Mouse (Mus musculus): ENCODE results near the gene Nfix. TPM values are rescaled to one million over a fixed set of nuclear protein-coding genes. Genes with fewer than 3 reads are reported as not detected.

Gene Nfix
- polyA plus RNA-seq, 1 experiment from 2014 or later = 0.87 TPM

DNA sequence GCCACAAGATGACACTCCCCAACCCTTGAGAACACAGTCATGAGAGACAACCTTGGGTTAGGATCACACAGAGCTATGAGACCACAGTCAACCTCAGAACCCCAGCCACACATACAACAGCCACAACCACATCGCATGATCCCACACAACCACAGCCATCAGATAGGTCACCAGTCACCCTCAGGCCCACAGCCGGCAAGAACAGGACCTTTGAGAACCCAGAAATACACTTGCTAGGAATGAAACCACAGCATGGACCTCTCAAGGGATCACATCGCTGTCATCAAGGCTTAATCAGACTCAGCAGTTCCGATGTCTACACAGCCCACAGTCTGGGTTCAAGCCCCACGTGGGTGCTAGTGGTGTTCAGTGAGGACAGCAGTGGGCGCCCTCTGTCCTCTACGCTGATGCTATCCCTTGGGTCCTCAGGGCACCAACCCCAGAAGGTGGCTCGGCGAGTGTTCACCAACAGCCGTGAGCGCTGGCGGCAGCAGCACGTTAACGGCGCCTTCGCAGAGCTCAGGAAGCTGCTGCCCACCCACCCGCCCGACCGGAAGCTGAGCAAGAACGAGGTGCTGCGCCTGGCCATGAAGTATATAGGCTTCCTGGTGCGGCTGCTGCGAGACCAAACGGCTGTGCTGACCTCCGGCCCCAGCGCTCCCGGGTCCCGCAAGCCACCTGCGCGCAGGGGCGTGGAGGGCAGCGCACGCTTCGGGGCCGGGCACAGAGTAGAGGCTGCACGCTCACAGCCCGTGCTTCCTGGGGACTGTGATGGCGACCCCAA is 96.5 kb downstream of the Nfix start:
- 7% methylated on average over 38 of the region's 38 CpGs for WGBS

DNA sequence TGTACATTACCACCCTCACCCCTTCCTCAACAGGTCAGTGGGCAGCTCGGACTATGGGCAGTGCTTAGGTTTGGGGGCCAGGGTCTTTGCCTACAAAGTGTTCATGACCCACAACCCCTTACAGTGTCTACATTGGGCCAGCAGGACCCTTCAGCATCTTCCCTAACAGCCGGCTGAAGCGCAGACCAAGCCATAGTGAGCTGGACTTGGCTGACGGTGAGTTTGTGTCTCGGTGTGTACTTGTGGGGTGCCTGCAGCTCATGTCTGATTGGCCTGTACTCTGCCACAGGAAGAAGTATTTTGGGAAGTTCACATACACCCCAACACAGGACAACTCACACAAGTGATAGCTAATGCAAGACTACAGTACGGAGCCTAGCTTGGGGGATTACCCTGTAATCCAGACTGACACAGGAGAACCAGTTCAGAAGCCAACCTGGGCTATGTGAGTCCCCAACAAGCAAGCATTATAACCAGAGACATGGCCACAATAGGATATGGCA is 97.1 kb downstream of the Nfix start:
- Histone ChIP-seq H3K4me3 (peak overlapping the region; percentile 53), H3K9me3 (no peaks in the 10 kb centered on the region), H3K36me3 (peaks cover 18% of the 10 kb centered on the region), H3K27ac (peak overlapping the region; percentile 84), H3K4me1 (peaks cover 75% of the 10 kb centered on the region), H3K27me3 (ENCODE audit: insufficient read depth, poor library complexity, severe bottlenecking) (peaks cover 66% of the 10 kb centered on the region)
- no peak for DNase-seq (ENCODE audit: low spot score)
- 76% methylated on average over 6 of the region's 6 CpGs for WGBS

More for the DNA sequence above, 96.5 kb downstream of the Nfix start:
- peaks cover 73% of the 10 kb centered on the region for H3K27me3 ChIP-seq (ENCODE audit: insufficient read depth, poor library complexity, severe bottlenecking)
- H3K4me3 ChIP-seq = peak overlapping the region; percentile 53
- peak; percentile 83 for DNase-seq (ENCODE audit: low spot score)
- peaks cover 11% of the 10 kb centered on the region for H3K36me3 ChIP-seq
- H3K4me1 ChIP-seq = peaks cover 75% of the 10 kb centered on the region
- peak overlapping the region; percentile 84 for H3K27ac ChIP-seq
- H3K9me3 ChIP-seq = no peaks in the 10 kb centered on the region

DNA sequence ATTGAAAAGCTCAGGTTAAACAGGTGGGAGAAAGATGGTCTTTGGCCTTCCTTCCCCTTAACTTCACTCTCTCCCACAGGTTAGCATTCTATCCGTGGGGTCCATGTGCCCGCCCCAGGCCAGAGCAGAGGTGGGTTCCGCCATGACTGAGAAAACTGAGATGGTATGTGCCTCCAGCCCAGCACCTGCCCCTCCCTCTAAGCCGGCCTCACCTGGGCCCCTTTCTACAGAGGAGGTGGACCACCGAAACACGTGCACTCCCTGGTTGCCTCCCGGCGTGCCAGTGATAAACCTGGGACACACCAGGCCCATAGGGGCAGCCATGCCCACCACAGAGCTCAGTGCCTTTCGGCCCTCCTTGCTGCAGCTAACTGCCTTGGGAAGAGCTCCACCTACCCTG is 97.6 kb downstream of the Nfix start:
- Histone ChIP-seq H3K36me3 (peaks cover 22% of the 10 kb centered on the region), H3K4me3 (peak overlapping the region; percentile 53), H3K27me3 (ENCODE audit: insufficient read depth, poor library complexity, severe bottlenecking) (peaks cover 62% of the 10 kb centered on the region), H3K27ac (peak overlapping the region; percentile 84), H3K9me3 (no peaks in the 10 kb centered on the region), H3K4me1 (peaks cover 72% of the 10 kb centered on the region)
- 60% methylated on average over 9 of the region's 9 CpGs for WGBS
- no peak for DNase-seq (ENCODE audit: low spot score)

DNA sequence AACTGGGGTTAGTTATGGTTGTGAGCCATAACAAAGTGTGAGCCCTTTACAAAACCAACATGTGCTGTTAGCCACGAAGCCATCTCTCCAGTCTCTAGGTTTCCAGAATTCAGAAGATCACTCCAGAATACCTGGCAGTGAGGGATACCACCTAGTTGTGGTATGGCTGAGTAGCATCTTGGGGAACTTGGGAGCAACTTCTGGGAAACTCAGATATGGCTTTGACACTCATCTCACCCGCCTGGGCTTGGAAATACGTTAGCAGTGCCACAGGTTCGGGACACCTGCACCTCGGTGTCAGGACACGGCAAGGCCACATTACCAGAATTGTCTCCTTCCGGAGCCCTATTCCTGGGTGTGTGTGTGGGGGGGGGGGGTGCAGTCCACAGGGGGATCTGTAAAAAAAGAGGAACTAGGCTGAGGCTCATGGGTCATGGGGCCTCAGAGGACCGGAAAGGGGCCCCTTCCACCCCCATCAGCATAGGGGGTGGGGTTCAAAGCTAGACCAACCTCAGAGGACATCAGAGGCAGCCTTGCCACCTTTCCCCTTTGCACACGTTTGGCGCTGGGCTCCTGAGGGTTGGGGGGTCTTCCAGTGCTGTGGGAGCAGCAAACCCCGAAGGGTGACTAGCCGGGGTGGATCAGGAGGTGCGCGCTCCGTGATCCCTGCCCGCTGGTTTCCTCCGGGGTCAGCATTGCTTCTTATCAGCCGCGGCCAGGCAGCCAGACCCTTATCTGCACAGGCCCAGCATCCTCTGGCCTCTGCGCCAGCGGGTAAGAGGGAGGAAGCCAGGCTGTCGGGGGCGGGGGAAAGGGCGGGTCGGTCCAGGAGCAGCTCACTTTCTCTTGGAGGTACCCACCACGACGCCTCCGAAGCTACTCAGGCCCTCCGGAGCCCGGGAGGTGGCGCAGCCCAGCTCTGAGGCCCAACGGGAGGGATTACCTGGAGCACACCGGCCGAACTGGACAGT is 98.9 kb downstream of the Nfix start, which contains the start of gene Lyl1:
Gene Lyl1 (plus strand): TSS at position 517 of the 971 bp plus-strand sequence.
- Histone ChIP-seq H3K4me3 (peak within 1 kb of the TSS; percentile 53), H3K36me3 (peaks cover 36% of the 10 kb centered on the region), H3K9me3 (no peaks in the 10 kb centered on the region), H3K4me1 (peaks cover 60% of the 10 kb centered on the region), H3K27ac (peak within 1 kb of the TSS; percentile 84), H3K27me3 (ENCODE audit: insufficient read depth, poor library complexity, severe bottlenecking) (peaks cover 49% of the 10 kb centered on the region)
- WGBS = 5% methylated on average over 34 of the region's 34 CpGs
- peak; percentile 97 for DNase-seq (ENCODE audit: low spot score)

DNA sequence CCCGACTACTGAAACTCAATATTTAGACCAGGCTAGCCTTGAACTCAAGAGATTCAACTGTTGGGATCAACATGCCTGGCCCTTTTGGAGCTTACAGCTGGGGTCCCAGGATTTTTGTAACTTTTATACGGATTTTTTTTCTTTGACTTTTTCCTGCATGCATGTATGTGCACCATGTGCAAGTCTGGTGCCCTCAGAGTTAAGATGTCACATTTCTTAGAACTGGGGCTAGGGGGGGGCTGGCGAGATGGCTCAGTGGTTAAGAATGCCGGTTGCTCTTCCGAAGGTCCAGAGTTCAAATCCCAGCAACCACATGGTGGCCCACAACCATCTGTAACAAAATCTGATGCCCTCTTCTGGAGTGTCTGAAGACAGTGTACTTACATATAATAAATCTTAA is 99.6 kb downstream of the Nfix start:
- Histone ChIP-seq H3K4me1 (peaks cover 58% of the 10 kb centered on the region), H3K27me3 (ENCODE audit: insufficient read depth, poor library complexity, severe bottlenecking) (peaks cover 46% of the 10 kb centered on the region), H3K36me3 (peaks cover 42% of the 10 kb centered on the region), H3K4me3 (no peak overlapping the region), H3K27ac (peak overlapping the region; percentile 84), H3K9me3 (no peaks in the 10 kb centered on the region)
- DNase-seq (ENCODE audit: low spot score) = no peak
- WGBS = 76% methylated on average over 5 of the region's 5 CpGs

DNA sequence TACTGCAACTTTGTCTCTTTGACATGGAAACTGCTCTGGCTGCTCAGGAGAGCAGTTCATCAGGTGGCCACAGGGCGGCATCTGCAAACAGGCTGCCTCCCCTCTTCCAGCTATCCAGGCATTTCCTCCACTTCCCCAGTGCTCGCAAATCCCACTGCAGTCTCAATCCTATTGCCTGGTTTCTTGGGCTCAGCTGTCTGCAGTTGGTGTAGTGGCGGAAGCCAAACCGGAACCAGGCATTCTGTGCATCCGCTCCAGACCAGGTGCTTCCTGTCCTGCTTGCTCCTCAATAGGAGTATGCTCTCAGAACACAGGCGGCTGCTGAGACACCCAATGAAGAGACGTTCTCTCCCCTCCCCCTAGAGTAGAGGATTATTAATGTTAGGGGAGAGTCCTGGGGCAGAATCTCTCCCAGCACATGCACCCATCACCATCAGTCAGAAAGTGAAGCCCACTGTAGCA is 100.3 kb downstream of the Nfix start:
- Histone ChIP-seq H3K4me1 (peaks cover 51% of the 10 kb centered on the region), H3K27me3 (ENCODE audit: insufficient read depth, poor library complexity, severe bottlenecking) (peaks cover 40% of the 10 kb centered on the region), H3K4me3 (0 out of 2 replicates have a peak overlapping the region, but pooled peaks have one; percentile 9), H3K36me3 (peaks cover 48% of the 10 kb centered on the region), H3K9me3 (no peaks in the 10 kb centered on the region), H3K27ac (peak overlapping the region; percentile 84; the same call in 1 of the 2 replicates)
- WGBS = 49% methylated on average over 7 of the region's 7 CpGs
- DNase-seq (ENCODE audit: low spot score) = peak; percentile 90

DNA sequence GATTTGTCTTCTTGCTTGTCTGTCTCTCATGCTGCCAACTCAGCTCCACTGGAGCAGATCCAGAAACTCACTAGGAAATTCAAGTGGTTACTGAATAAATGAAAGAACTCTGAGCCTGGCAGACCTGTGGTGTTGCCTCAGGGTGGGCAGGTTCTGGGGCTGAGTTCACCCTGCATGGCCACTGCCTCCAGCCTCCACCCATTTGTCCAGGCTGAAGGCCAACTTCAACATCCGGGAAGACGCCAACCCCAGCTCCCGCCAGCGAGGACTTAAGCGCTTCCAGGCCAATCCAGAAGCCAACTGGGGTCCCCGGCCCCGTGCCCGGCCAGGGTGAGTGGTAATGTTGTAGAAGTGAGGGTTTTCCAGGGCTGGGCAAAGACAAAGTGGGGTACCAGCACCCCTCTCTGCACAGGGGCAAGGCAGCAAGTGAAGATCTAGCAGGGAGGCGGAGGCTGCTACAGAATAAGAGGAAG is 101.2 kb downstream of the Nfix start:
- DNase-seq (ENCODE audit: low spot score) = no peak
- Histone ChIP-seq H3K27me3 (ENCODE audit: insufficient read depth, poor library complexity, severe bottlenecking) (peaks cover 31% of the 10 kb centered on the region), H3K36me3 (peaks cover 57% of the 10 kb centered on the region), H3K27ac (peak overlapping the region; percentile 84; the same call in 1 of the 2 replicates), H3K4me1 (peaks cover 43% of the 10 kb centered on the region), H3K4me3 (no peak overlapping the region), H3K9me3 (no peaks in the 10 kb centered on the region)
- WGBS = 87% methylated on average over 9 of the region's 9 CpGs

DNA sequence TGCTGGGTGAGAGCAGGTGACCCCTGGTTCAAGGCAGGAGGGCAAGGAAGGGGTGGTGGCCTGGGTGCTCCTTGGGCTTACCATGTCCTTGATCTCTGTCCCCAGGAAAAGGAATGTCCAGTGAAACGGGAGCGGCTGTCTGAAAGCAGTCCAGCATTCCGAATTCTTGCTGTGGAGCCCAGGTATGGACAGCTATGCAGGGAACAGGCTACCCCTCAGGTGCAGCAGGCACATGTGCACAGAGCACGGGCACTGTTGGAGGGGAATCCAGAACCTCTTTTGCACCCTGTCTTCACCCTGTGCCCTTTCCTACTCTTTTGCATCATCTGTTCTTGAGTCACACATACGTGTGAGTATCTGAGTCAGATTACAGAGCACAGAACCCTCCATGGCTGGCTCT is 101.9 kb downstream of the Nfix start:
- H3K36me3 ChIP-seq = peaks cover 64% of the 10 kb centered on the region
- 86% methylated on average over 5 of the region's 5 CpGs for WGBS
- H3K4me1 ChIP-seq = peaks cover 38% of the 10 kb centered on the region
- DNase-seq (ENCODE audit: low spot score) = no peak
- no peaks in the 10 kb centered on the region for H3K9me3 ChIP-seq
- H3K4me3 ChIP-seq = no peak overlapping the region
- H3K27ac ChIP-seq = no peak overlapping the region
- peaks cover 24% of the 10 kb centered on the region for H3K27me3 ChIP-seq (ENCODE audit: insufficient read depth, poor library complexity, severe bottlenecking)

DNA sequence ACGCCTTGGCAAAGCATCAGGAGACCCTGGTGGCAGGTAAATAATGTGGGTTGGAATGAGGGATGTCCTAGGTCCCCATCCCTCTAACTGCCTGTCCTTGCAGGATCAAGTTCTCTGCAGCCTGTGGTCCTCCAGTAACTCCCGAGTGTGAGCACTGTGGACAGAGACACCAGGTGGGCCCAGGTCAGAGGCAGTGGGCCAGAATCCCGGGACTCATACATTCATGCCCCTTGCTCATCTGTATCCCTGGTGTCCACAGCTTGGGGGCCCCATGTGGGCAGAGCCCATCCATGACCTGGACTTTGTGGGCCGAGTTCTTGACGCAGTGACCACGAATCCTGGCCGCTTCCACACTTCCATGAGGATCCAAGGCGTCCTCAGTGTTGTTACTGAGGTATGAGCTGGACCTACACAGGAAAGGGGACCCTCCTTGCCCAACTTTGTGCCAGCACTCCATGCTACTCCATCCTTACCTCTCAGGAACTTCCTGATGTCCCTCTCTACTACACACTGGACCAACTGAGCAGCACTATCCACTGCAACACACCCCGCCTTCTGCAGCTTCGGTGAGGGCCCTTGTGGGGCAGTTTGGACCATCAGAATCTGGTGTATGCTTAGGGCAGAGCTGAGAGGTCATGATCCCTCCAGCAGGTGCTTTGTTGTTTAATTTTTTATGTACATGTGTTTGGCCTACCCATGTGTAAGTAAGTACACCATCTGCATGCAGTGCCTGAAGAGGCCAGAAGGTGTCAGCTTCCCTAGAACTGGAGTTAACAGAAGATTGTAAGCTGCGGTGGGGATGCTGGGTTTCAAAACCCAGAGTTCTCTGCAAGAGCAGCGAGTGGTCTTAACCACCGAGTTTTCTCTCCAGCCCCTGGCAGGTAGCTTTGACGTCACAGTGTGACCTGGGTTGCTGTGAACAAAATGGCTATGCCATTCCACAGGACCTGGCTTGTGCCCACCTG is 102.7 kb downstream of the Nfix start:
- DNase-seq (ENCODE audit: low spot score) = no peak
- H3K27ac ChIP-seq = no peak overlapping the region
- H3K4me3 ChIP-seq = no peak overlapping the region
- H3K9me3 ChIP-seq = no peaks in the 10 kb centered on the region
- H3K36me3 ChIP-seq = peaks cover 71% of the 10 kb centered on the region
- H3K27me3 ChIP-seq (ENCODE audit: insufficient read depth, poor library complexity, severe bottlenecking) = peaks cover 16% of the 10 kb centered on the region
- WGBS = 90% methylated on average over 14 of the region's 14 CpGs
- H3K4me1 ChIP-seq = peaks cover 33% of the 10 kb centered on the region

DNA sequence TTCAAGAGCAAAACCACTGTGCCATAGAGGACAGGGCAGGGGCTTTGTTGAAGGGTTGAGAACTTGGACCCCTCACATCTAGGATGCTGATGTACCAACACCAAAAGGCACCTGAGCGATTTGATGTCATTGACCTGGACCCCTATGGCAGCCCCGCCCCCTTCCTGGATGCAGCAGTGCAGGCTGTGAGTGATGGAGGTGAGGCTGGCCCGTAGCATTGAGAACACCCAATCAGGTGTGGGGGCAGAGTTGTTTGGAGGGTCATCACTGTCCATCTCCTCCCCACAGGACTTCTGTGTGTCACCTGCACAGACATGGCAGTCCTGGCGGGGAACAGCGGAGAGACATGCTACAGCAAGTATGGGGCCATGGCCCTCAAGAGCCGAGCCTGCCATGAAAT is 105.0 kb downstream of the Nfix start:
- Histone ChIP-seq H3K27me3 (ENCODE audit: insufficient read depth, poor library complexity, severe bottlenecking) (no peaks in the 10 kb centered on the region), H3K9me3 (no peaks in the 10 kb centered on the region), H3K27ac (no peak overlapping the region), H3K36me3 (peaks cover 88% of the 10 kb centered on the region), H3K4me1 (peaks cover 18% of the 10 kb centered on the region), H3K4me3 (no peak overlapping the region)
- DNase-seq (ENCODE audit: low spot score) = no peak
- 91% methylated on average over 6 of the region's 6 CpGs for WGBS

DNA sequence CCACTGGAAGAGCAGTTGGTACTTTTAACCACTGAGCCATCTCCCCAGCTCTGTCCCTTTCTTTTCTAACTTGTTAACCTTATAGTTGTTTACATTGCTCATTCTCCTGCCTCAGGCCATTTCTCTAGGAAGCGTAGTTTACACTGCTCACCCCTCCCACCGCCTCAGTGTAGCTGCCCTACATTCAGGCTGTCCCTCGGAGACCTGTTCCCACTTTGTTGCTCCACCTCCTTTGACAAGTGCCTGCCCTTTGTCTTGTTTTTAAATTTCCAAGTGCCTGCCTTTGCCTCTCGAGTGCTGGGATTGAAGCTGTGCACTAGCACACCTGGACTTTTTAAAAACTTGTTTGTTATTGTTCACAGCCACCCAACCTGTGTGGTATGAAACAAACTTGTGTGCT is 106.8 kb downstream of the Nfix start:
- Histone ChIP-seq H3K4me1 (peaks cover 21% of the 10 kb centered on the region), H3K36me3 (peaks cover 73% of the 10 kb centered on the region), H3K27me3 (ENCODE audit: insufficient read depth, poor library complexity, severe bottlenecking) (no peaks in the 10 kb centered on the region), H3K4me3 (no peak overlapping the region), H3K9me3 (no peaks in the 10 kb centered on the region), H3K27ac (no peak overlapping the region)
- WGBS = 82% methylated on average over 4 of the region's 4 CpGs
- no peak for DNase-seq (ENCODE audit: low spot score)

Data from heart, embryonic 10.5 days (tissue).